Mouse (Mus musculus): ENCODE data around the gene Vps33a. TPM values are rescaled to one million over a fixed set of nuclear protein-coding genes. Genes with fewer than 3 reads are reported as not detected.

The Vps33a gene
- total RNA-seq (2014; rRNA removed) (46.5 and 55.6 TPM in 2 replicates), polyA plus RNA-seq (2015; fragmentation: Nextera tagmentation; extraction: Ambion mirVana) (34.0 and 34.7 TPM in 2 replicates)

GRCm38 (mm10) chr5:123572357-123573186 is at the start of gene Vps33a:
Gene Vps33a, minus strand, starts transcription at chr5:123573038.
- H3K4me1 ChIP-seq (ENCODE audit: insufficient read depth, low read length), result peaks cover 8% of the 10 kb centered on the region; the same call in 1 of the 2 replicates
- H3K27me3 ChIP-seq (ENCODE audit: insufficient read depth, low read length), result no peaks in the 10 kb centered on the region
- peak within 1 kb of the TSS; percentile 77 for H3K4me3 ChIP-seq (ENCODE audit: low read length)
- peaks cover 12% of the 10 kb centered on the region; the same call in 1 of the 2 replicates for H3K36me3 ChIP-seq (ENCODE audit: insufficient read depth, low read length)
- peak within 1 kb of the TSS; percentile 64 for H3K9ac ChIP-seq (replicated peaks; ENCODE audit: low read length)
- ATAC-seq (peak; percentile 92), DNase-seq (ENCODE audit: low spot score) (peak; percentile 100)
- no peaks in the 10 kb centered on the region for H3K9me3 ChIP-seq (ENCODE audit: low read length)
- under 1% methylated on average over 54 of the region's 54 CpGs for WGBS
- peak within 1 kb of the TSS; percentile 85 for H3K27ac ChIP-seq
- peak within 1 kb of the TSS; percentile 68 for H3K4me2 ChIP-seq (ENCODE audit: low read depth, low read length)
- TF ChIP-seq CTCF (IDR thresholded peaks at IDR 0.05; ENCODE audit: low read depth), result peak; percentile 27

- ATAC-seq, result no peak
- Histone ChIP-seq H3K27ac (no peak overlapping the region), H3K36me3 (ENCODE audit: insufficient read depth, low read length) (peaks cover 36% of the 10 kb centered on the region), H3K9me3 (ENCODE audit: low read length) (no peaks in the 10 kb centered on the region), H3K9ac (replicated peaks; ENCODE audit: low read length) (no peak overlapping the region), H3K4me2 (ENCODE audit: low read depth, low read length) (no peak overlapping the region), H3K4me1 (ENCODE audit: insufficient read depth, low read length) (no peaks in the 10 kb centered on the region), H3K4me3 (ENCODE audit: low read length) (no peak overlapping the region), H3K27me3 (ENCODE audit: insufficient read depth, low read length) (no peaks in the 10 kb centered on the region)
- DNase-seq (ENCODE audit: low spot score), result peak; percentile 69
- 39% methylated on average over 13 of the region's 13 CpGs for WGBS
- TF ChIP-seq CTCF (IDR thresholded peaks at IDR 0.05; ENCODE audit: low read depth), result peak; percentile 67
Measured at GRCm38 (mm10) chr5:123622421-123622820, 49.6 kb upstream of the Vps33a start.

DNA sequence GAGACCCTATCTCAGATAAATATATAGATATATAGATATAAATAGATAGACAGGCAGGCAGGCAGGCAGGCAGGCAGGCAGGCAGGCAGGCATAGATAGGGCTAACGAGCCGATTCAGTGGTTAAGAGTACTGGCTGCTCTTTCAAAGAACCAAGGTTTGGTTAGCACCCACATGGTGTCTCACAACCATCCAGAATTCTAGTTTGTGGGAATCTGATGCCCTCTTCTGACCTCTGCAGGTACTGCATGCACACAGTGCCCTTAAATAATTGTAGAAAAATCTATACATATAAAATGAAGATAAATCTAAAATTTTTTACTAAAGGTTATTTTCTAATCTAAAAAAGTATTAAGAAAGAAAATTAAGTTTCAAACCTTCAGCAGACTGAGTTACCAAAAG is 45.7 kb upstream of the Vps33a start:
- no peak for ATAC-seq
- Histone ChIP-seq H3K27me3 (ENCODE audit: insufficient read depth, low read length) (no peaks in the 10 kb centered on the region), H3K4me3 (ENCODE audit: low read length) (no peak overlapping the region), H3K9ac (replicated peaks; ENCODE audit: low read length) (no peak overlapping the region), H3K9me3 (ENCODE audit: low read length) (no peaks in the 10 kb centered on the region), H3K4me2 (ENCODE audit: low read depth, low read length) (no peak overlapping the region), H3K36me3 (ENCODE audit: insufficient read depth, low read length) (peaks cover 62% of the 10 kb centered on the region), H3K27ac (no peak overlapping the region), H3K4me1 (ENCODE audit: insufficient read depth, low read length) (no peaks in the 10 kb centered on the region)
- DNase-seq (ENCODE audit: low spot score), result peak; percentile 39
- TF ChIP-seq CTCF (IDR thresholded peaks at IDR 0.05; ENCODE audit: low read depth), result peak; percentile 60
- whole genome bisulfite sequencing, result 72% methylated on average over 2 of the region's 2 CpGs

DNA sequence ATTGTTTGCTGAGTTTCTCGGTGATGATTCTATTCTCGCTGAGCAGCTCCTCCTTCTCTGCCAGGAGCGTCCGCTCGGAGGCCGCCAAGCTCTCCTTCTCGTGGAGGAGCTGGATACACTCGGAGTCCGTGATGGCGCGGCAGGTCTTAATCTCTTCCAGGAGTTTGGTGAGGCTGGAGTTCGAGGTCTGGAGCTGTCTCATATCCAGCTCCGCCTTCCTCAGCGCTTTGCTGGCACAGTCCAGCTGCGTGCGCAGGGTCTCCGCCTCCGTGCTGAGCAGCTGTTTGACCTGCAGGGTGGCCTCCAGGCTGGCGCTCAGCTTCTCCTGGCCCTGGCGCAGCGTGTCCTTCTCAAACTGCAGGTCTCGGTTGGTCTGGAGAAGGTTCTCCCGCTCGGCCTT is 41.4 kb upstream of the Vps33a start:
- Histone ChIP-seq H3K4me1 (ENCODE audit: insufficient read depth, low read length) (no peaks in the 10 kb centered on the region), H3K27ac (no peak overlapping the region), H3K9ac (replicated peaks; ENCODE audit: low read length) (no peak overlapping the region), H3K36me3 (ENCODE audit: insufficient read depth, low read length) (peaks cover 59% of the 10 kb centered on the region), H3K27me3 (ENCODE audit: insufficient read depth, low read length) (no peaks in the 10 kb centered on the region), H3K9me3 (ENCODE audit: low read length) (no peaks in the 10 kb centered on the region), H3K4me2 (ENCODE audit: low read depth, low read length) (no peak overlapping the region), H3K4me3 (ENCODE audit: low read length) (no peak overlapping the region)
- ATAC-seq, result no peak
- no peak for DNase-seq (ENCODE audit: low spot score)
- WGBS, result 93% methylated on average over 24 of the region's 24 CpGs
- no peak for TF ChIP-seq CTCF (IDR thresholded peaks at IDR 0.05; ENCODE audit: low read depth)

DNA sequence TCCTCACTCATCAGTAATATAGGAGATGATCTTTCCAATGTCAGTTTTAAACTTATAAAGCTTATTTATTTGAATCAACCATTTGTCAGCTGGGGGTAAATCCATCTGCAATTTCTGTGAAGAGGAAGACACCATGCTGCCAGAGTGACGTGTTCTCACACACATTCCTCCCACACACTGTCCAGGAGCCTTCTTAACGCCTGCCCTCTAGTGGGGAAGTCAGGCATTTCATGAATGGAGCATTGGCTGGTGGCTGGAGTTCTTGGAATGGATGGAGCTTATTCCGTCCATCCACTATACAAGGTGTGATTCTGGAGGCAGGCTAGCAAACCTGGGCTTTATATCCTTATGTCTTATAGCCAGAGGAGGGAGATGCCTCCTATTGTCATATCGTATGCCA is 37.0 kb upstream of the Vps33a start:
- DNase-seq (ENCODE audit: low spot score) (peak; percentile 90), ATAC-seq (peak; percentile 80; the same call in 1 of the 2 replicates)
- Histone ChIP-seq H3K4me2 (ENCODE audit: low read depth, low read length) (no peak overlapping the region), H3K4me3 (ENCODE audit: low read length) (no peak overlapping the region), H3K27me3 (ENCODE audit: insufficient read depth, low read length) (no peaks in the 10 kb centered on the region), H3K27ac (no peak overlapping the region), H3K9ac (replicated peaks; ENCODE audit: low read length) (no peak overlapping the region), H3K36me3 (ENCODE audit: insufficient read depth, low read length) (peaks cover 39% of the 10 kb centered on the region; the same call in 1 of the 2 replicates), H3K4me1 (ENCODE audit: insufficient read depth, low read length) (no peaks in the 10 kb centered on the region), H3K9me3 (ENCODE audit: low read length) (no peaks in the 10 kb centered on the region)
- 31% methylated on average over 4 of the region's 4 CpGs for WGBS
- TF ChIP-seq CTCF (IDR thresholded peaks at IDR 0.05; ENCODE audit: low read depth), result peak; percentile 95

- WGBS, result 96% methylated on average over 7 of the region's 7 CpGs
- ATAC-seq, result no peak
Measured at GRCm38 (mm10) chr5:123609416-123609815, 36.6 kb upstream of the Vps33a start.

More at GRCm38 (mm10) chr5:123609416-123609815, 36.6 kb upstream of the Vps33a start:
- Histone ChIP-seq H3K4me2 (ENCODE audit: low read depth, low read length) (no peak overlapping the region), H3K4me1 (ENCODE audit: insufficient read depth, low read length) (no peaks in the 10 kb centered on the region), H3K27me3 (ENCODE audit: insufficient read depth, low read length) (no peaks in the 10 kb centered on the region), H3K36me3 (ENCODE audit: insufficient read depth, low read length) (peaks cover 34% of the 10 kb centered on the region; the same call in 1 of the 2 replicates), H3K4me3 (ENCODE audit: low read length) (no peak overlapping the region), H3K9me3 (ENCODE audit: low read length) (no peaks in the 10 kb centered on the region), H3K27ac (no peak overlapping the region), H3K9ac (replicated peaks; ENCODE audit: low read length) (no peak overlapping the region)
- no peak for DNase-seq (ENCODE audit: low spot score)
- TF ChIP-seq CTCF (IDR thresholded peaks at IDR 0.05; ENCODE audit: low read depth), result no peak
